Mouse (Mus musculus) kidney, postnatal 10 days (tissue): ENCODE measurements at regions not wholly inside any gene's neighbourhood (a gene's known extent, or its start where the extent isn't known, plus 50 kb on each side); places are given as distances from the start of the nearest gene placed in this dataset.

Source experiments
- DNase-seq: peaks from one replicate; pipeline ENCODE4 v3.0.0; 2021; ENCODE audit warnings: mixed read lengths

- peak; percentile 34 for DNase-seq
Measured at GRCm38 (mm10) chr11:20463173-20463681, 79.8 kb upstream of the Sertad2 start.

GRCm38 (mm10) chr11:20464564-20464963, 78.5 kb upstream of the Sertad2 start:
- DNase-seq = no peak

DNA sequence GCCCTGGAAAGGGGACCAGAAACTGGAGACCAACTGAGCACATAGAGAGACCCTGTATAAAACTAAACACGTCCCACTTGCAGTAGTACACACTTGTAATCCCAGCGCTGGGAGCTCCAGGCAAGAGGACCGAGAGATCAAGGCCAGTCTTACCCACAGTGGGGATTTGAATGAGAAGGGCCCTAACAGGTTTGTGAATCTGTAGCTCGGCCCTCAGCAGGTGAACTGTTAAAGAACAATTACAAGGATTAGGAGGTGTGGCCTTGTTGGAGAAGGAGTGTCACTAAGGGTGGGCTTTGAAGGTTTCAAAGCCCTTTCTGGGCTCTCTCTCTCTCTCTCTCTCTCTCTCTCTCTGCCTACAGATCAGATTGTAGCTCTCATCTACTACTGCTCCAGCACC, 76.5 kb upstream of the Sertad2 start:
- DNase-seq = no peak

GRCm38 (mm10) chr11:20468319-20469018, 74.6 kb upstream of the Sertad2 start:
- DNase-seq = no peak

GRCm38 (mm10) chr11:20469368-20469767, 73.7 kb upstream of the Sertad2 start:
- DNase-seq = no peak

- DNase-seq = no peak
Measured at GRCm38 (mm10) chr11:20470396-20470795, 72.7 kb upstream of the Sertad2 start.

DNA sequence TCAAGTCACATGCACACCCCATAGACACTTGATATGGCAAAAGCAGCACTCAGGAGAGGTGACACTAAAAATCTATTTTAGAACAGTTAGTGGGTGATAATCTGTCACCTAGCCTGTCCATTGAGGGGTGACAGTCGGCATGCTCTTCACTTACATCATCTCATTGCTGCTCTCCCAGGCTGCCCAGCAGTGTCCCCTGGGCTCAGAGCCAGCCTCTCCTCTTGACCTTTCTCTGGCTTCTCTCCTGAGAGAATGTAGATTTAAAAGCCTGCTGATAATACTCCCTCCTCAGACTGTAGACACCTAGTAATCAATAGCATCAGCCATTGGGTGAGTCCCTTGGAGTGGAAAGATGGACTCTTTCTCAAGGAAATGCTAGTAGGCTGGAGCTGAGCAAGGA, 70.7 kb upstream of the Sertad2 start:
- no peak for DNase-seq

DNA sequence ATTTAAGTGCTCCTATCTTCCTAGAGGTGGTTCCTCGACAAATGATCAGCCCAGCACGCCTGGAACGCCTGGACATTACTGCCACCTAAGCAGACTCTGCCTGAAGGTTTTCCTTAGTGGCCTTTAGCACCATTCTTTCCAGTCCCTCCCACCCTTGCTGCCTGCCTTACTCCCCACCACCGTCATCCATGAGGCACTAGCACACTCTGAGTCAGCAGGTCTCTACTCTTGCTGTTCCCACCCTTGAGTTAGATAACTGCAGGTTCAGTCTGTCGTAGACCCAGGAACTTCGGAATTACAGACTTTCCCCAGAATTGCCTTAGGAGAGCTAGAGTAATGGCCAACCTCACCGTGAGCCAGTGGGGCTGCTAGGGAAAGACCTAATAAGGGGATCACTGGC, 67.4 kb upstream of the Sertad2 start:
- DNase-seq = peak; percentile 41

DNA sequence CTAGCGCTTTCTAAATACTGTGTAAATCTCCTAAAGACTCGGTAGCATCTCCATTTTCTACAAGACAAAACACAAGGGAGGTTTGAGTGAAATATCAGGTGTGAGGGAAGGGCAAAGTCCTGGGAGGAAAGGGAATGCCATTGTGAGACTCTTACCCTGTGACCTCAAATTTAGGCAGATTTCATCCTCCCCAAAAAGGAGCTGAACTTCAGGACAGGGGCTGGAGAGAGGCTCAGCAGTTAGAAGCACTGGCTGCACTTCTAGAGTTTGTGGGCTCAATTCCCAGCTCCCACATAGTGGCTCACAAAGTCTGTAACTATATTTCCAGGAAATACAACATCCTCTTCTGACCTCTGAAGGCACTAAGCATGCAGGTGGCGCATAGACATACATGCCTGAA, 66.6 kb upstream of the Sertad2 start:
- no peak for DNase-seq

DNA sequence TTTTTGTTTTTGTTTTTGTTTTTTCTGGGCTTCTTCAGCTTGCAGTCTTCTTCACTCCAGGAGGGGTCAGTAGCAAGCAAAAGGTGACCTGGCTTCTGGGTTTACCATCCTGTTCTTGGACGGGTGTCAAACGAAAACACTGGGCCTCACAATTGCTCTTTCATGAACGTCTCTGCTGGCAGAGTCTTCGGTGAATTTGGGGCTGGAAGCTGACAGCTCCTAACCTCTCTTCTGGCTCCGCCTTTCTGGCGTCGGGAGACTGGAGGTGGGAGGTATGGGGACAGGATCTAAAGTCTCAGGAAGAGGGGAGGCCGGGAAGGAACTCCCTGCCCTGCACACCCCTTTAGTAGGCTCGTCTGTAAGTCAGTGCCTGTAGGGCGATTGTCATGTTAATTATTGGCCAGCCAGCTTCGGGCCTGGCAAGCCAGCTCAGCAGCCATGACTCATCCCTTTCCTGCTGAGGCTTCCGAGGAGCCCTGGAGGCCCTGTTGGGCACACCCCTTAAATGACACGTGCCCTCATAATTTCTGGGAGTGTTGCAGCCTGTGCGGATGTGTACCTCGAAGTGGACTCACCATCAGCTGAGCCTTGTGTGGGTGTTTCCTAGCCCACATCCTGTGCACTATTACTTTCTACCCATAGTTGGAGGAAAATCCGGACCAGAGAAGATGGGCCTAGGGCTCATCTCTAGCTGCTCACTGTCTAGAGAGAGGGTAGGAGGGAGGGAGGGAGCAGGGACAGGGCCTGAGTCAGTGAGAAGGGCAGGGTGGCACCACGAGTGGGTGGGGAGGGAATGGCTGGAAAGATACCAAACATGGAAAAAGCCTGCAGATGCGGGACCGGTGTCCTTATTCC, 65.6 kb upstream of the Sertad2 start:
- peak; percentile 81 for DNase-seq

GRCm38 (mm10) chr11:20480632-20481031, 62.4 kb upstream of the Sertad2 start:
- DNase-seq = no peak

DNA sequence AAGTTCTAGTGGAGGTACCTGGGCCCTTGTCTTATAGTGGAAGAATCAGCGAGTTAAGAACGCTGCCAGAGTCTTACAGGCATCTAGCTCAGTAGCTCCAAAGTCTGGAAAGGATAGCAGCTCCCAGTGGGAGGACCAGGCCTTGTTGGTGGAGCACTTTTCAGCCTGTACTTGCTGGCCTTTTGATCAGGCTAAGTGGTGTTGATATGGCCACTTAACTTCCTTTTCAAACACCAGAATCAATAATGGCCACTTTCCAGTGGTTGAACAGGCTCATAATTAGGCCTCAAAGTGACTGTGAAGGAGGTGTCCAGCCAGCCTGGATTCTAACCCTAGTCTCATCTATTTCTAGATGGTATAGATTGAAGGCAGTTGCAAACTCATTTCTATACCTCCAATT, 57.7 kb upstream of the Sertad2 start:
- no peak for DNase-seq
